ENCODE assay signal across 8 mouse cellular contexts in genomic region chr1:24005070-24005804, GRCm38 (mm10). TPM values are rescaled to one million over a fixed set of nuclear protein-coding genes. Genes with fewer than 3 reads are reported as not detected.
DNase-seq lines count a peak whose midpoint lies in the region; ATAC-seq and TF ChIP-seq lines count a peak whose summit lies in the region.

Sdhaf4 (minus strand) TSS chr1:24005656.

- H3K27ac ChIP-seq in forebrain, embryonic 12.5 days, result peak within 1 kb of the TSS; percentile 89
- H3K27ac ChIP-seq in heart, postnatal 0 days (ENCODE audit: low read depth), result peak within 1 kb of the TSS; percentile 90
- peak within 1 kb of the TSS; percentile 50 for H3K27ac ChIP-seq in liver, embryonic 16.5 days (ENCODE audit: low read length)
- H3K27ac ChIP-seq in neural tube, embryonic 13.5 days (replicated peaks), result peak within 1 kb of the TSS; percentile 90
- peak within 1 kb of the TSS; percentile 89 for H3K27ac ChIP-seq in testis, adult 2 months (ENCODE audit: control insufficient read depth, insufficient read depth, low read depth, low read length)

- peak; percentile 98 for TF ChIP-seq POLR2A in testis, adult 2 months (IDR thresholded peaks at IDR 0.05; ENCODE audit: control insufficient read depth, low read depth, low read length)

- peaks cover 11% of the 10 kb centered on the region for H3K4me1 ChIP-seq in E14TG2a.4 (replicated peaks; ENCODE audit: low read depth, low read length)
- peaks cover 5% of the 10 kb centered on the region for H3K4me1 ChIP-seq in forebrain, embryonic 12.5 days
- H3K4me1 ChIP-seq in heart, postnatal 0 days (ENCODE audit: control insufficient read depth, insufficient read depth), result peaks cover 3% of the 10 kb centered on the region; the same call in 1 of the 2 replicates
- 0 out of 2 replicates have a peak, but pooled peaks cover 2% of the 10 kb centered on the region for H3K4me1 ChIP-seq in liver, embryonic 16.5 days (ENCODE audit: control insufficient read depth, low read depth, low read length)
- peaks cover 11% of the 10 kb centered on the region for H3K4me1 ChIP-seq in neural tube, embryonic 13.5 days (replicated peaks)
- H3K4me1 ChIP-seq in testis, adult 2 months (ENCODE audit: control insufficient read depth, insufficient read depth, low read length), result peaks cover 3% of the 10 kb centered on the region; the same call in 1 of the 2 replicates

- H3K27me3 ChIP-seq in E14TG2a.4 (ENCODE audit: insufficient read depth, low read length), result 0 out of 2 replicates have a peak, but pooled peaks cover 5% of the 10 kb centered on the region
- no peaks in the 10 kb centered on the region for H3K27me3 ChIP-seq in forebrain, embryonic 12.5 days
- H3K27me3 ChIP-seq in heart, postnatal 0 days (ENCODE audit: control insufficient read depth, insufficient read depth, low read length), result no peaks in the 10 kb centered on the region
- H3K27me3 ChIP-seq in liver, embryonic 16.5 days (ENCODE audit: control insufficient read depth, insufficient read depth, low read depth, low read length), result no peaks in the 10 kb centered on the region
- H3K27me3 ChIP-seq in neural tube, embryonic 13.5 days, result no peaks in the 10 kb centered on the region
- no peaks in the 10 kb centered on the region for H3K27me3 ChIP-seq in testis, adult 2 months (ENCODE audit: control insufficient read depth, insufficient read depth, low read length)

- peak; percentile 98 for ATAC-seq in forebrain, embryonic 12.5 days (ENCODE audit: low FRiP score)
- peak; percentile 98 for ATAC-seq in heart, postnatal 0 days (ENCODE audit: insufficient read depth, low read depth)
- peak; percentile 95 for ATAC-seq in liver, embryonic 16.5 days (ENCODE audit: low read depth)
- peak; percentile 96 for ATAC-seq in neural tube, embryonic 13.5 days (ENCODE audit: low read depth)

- 1% methylated on average over 47 of the region's 47 CpGs for WGBS in forebrain, embryonic 12.5 days
- under 1% methylated on average over 47 of the region's 47 CpGs for WGBS in heart, postnatal 0 days
- WGBS in liver, embryonic 16.5 days (ENCODE audit: insufficient replicate concordance), result under 1% methylated on average over 47 of the region's 47 CpGs
- 1% methylated on average over 47 of the region's 47 CpGs for whole genome bisulfite sequencing in neural tube, embryonic 13.5 days

- peak; percentile 88 for DNase-seq in c-Kit-positive CD71-positive TER-119-positive erythroid progenitor cells, embryonic 14.5 days (ENCODE audit: low spot score)
- peak; percentile 90 for DNase-seq in heart, postnatal 0 days (ENCODE audit: low spot score)
- peak; percentile 94 to 96 for DNase-seq in kidney, postnatal 4 days

- H3K9ac ChIP-seq in forebrain, embryonic 12.5 days, result peak within 1 kb of the TSS; percentile 70
- H3K9ac ChIP-seq in heart, postnatal 0 days (replicated peaks; ENCODE audit: low read depth, low read length), result peak within 1 kb of the TSS; percentile 86
- H3K9ac ChIP-seq in liver, embryonic 16.5 days (ENCODE audit: low read depth, low read length), result peak within 1 kb of the TSS; percentile 90
- H3K9ac ChIP-seq in neural tube, embryonic 13.5 days, result peak within 1 kb of the TSS; percentile 68

- no peak for TF ChIP-seq EP300 in heart, postnatal 0 days (IDR thresholded peaks at IDR 0.05; ENCODE audit: low read depth)

- H3K4me2 ChIP-seq in forebrain, embryonic 12.5 days, result peak within 1 kb of the TSS; percentile 60
- peak within 1 kb of the TSS; percentile 66 for H3K4me2 ChIP-seq in heart, postnatal 0 days (ENCODE audit: low read depth, low read length)
- peak within 1 kb of the TSS; percentile 81 for H3K4me2 ChIP-seq in liver, embryonic 16.5 days (ENCODE audit: low read depth, low read length)
- H3K4me2 ChIP-seq in neural tube, embryonic 13.5 days, result peak within 1 kb of the TSS; percentile 64

- H3K4me3 ChIP-seq in E14TG2a.4 (replicated peaks; ENCODE audit: low read length), result peak within 1 kb of the TSS; percentile 88
- H3K4me3 ChIP-seq in forebrain, embryonic 12.5 days (replicated peaks), result peak within 1 kb of the TSS; percentile 61
- peak within 1 kb of the TSS; percentile 88 for H3K4me3 ChIP-seq in heart, postnatal 0 days (ENCODE audit: low read depth, low read length)
- peak within 1 kb of the TSS; percentile 78 for H3K4me3 ChIP-seq in liver, embryonic 16.5 days (ENCODE audit: low read depth, low read length)
- peak within 1 kb of the TSS; percentile 48 for H3K4me3 ChIP-seq in neural tube, embryonic 13.5 days
- peak within 1 kb of the TSS; percentile 100 for H3K4me3 ChIP-seq in testis, adult 2 months (ENCODE audit: control insufficient read depth, low read depth, low read length)

- H3K9me3 ChIP-seq in E14TG2a.4 (ENCODE audit: low read length), result no peaks in the 10 kb centered on the region
- H3K9me3 ChIP-seq in forebrain, embryonic 12.5 days, result no peaks in the 10 kb centered on the region
- H3K9me3 ChIP-seq in heart, postnatal 0 days (replicated peaks; ENCODE audit: control insufficient read depth, low read length), result no peaks in the 10 kb centered on the region
- no peaks in the 10 kb centered on the region for H3K9me3 ChIP-seq in liver, embryonic 16.5 days (replicated peaks; ENCODE audit: control insufficient read depth, low read length)
- no peaks in the 10 kb centered on the region for H3K9me3 ChIP-seq in neural tube, embryonic 13.5 days

- peaks cover 18% of the 10 kb centered on the region for H3K36me3 ChIP-seq in E14TG2a.4 (ENCODE audit: insufficient read depth, low read length)
- peaks cover 25% of the 10 kb centered on the region for H3K36me3 ChIP-seq in forebrain, embryonic 12.5 days (replicated peaks)
- H3K36me3 ChIP-seq in heart, postnatal 0 days (replicated peaks; ENCODE audit: control insufficient read depth, insufficient read depth, low read length), result peaks cover 30% of the 10 kb centered on the region
- no peaks in the 10 kb centered on the region; the same call in 1 of the 2 replicates for H3K36me3 ChIP-seq in liver, embryonic 16.5 days (ENCODE audit: control insufficient read depth, insufficient read depth)
- peaks cover 18% of the 10 kb centered on the region for H3K36me3 ChIP-seq in neural tube, embryonic 13.5 days
- H3K36me3 ChIP-seq in testis, adult 2 months (ENCODE audit: control insufficient read depth, insufficient read depth, low read length), result no peaks in the 10 kb centered on the region; the same call in 1 of the 2 replicates

- no peak for TF ChIP-seq CTCF in E14TG2a.4 (conservative IDR thresholded peaks at IDR 0.05; ENCODE audit: low read length)
- TF ChIP-seq CTCF in heart, postnatal 0 days (IDR thresholded peaks at IDR 0.05; ENCODE audit: low read depth), result no peak
- no peak for TF ChIP-seq CTCF in testis, adult 2 months (IDR thresholded peaks at IDR 0.05; ENCODE audit: control insufficient read depth, insufficient read depth, insufficient replicate concordance, low read depth, low read length)

RNA-seq across cellular contexts. Expression of gene Sdhaf4, which starts in this region (rescaled TPM):
- 107 and 110 TPM in 2 replicates for polyA plus RNA-seq in forebrain, embryonic 12.5 days (2016; fragmentation: Nextera tagmentation; extraction: Ambion mirVana)
- 16.1 and 47.0 TPM in 2 replicates for total RNA-seq in heart, postnatal 0 days (2014; rRNA removed; ENCODE audit: low replicate concordance)
- polyA plus RNA-seq in heart, postnatal 0 days (2015; fragmentation: Nextera tagmentation; extraction: Ambion mirVana), result 127 and 146 TPM in 2 replicates
- 25.2 and 26.0 TPM in 2 replicates for polyA plus RNA-seq in liver, embryonic 16.5 days (2015; fragmentation: Nextera tagmentation; extraction: Ambion mirVana)
- polyA plus RNA-seq in neural tube, embryonic 13.5 days (2015; fragmentation: Nextera tagmentation; extraction: Ambion mirVana), result 93.8 and 103 TPM in 2 replicates
- 22.4 and 24.4 TPM in 2 replicates for polyA plus RNA-seq in testis, adult 2 months (2012; rRNA removed)

Comparison
In these comparisons a context has a peak if more than half of its experiments do, and no peak if none do; other contexts are left out.
1. Peak in every context shown above with its lines: DNase-seq, ATAC-seq, H3K4me3 ChIP-seq and H3K27ac ChIP-seq.
2. H3K4me3 ChIP-seq: peak in every context shown above with its lines; median percentile 100 in testis, adult 2 months; 88 in E14TG2a.4; 88 in heart, postnatal 0 days; 78 in liver, embryonic 16.5 days; 61 in forebrain, embryonic 12.5 days; 48 in neural tube, embryonic 13.5 days.